Mouse (Mus musculus): ENCODE measurements around the gene Vps13a. TPM values are rescaled to one million over a fixed set of nuclear protein-coding genes. Genes with fewer than 3 reads are reported as not detected.
"Not testable (repeated sequence)": the region's sequence is repeated elsewhere in the genome, so short reads cannot be mapped to it uniquely, and the experiment has no call there.

Gene Vps13a
- polyA plus RNA-seq, 1 experiment from 2014 or later: 7.4 TPM

- H3K9ac ChIP-seq: no peak overlapping the region
- 73% methylated on average over 4 of the region's 4 CpGs for WGBS
- no peak for ATAC-seq (replicated peaks; ENCODE audit: insufficient number of reproducible peaks, insufficient read depth, low FRiP score, low read depth)
- H3K36me3 ChIP-seq: no peaks in the 10 kb centered on the region
- H3K4me3 ChIP-seq: no peak overlapping the region
- no peaks in the 10 kb centered on the region for H3K9me3 ChIP-seq (replicated peaks)
- no peak overlapping the region for H3K4me2 ChIP-seq
- H3K27me3 ChIP-seq: no peaks in the 10 kb centered on the region
- no peak overlapping the region for H3K27ac ChIP-seq
- H3K4me1 ChIP-seq (replicated peaks): no peaks in the 10 kb centered on the region
Measured at GRCm38 (mm10) chr19:16789930-16790329, 9.2 kb upstream of the Vps13a start.

DNA sequence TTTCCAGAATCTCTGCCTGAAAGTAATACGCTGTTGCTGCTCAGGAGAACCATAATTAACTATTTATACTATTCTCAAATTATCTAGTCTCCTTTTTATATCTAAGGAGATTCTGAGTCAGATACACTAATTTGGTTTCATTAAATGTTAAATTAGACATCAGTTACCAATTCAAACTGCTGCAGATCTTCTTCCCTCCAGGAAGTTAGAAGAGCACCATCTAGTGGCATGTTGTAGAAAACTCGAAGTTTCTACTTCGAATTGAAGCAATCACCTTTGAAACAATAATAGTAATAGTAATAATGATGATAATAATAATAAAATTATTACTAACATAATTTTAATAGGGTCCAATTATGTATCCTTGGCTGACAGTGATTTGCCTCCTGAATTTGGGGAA lies 4.1 kb upstream of the Vps13a start:
- no peaks in the 10 kb centered on the region for H3K36me3 ChIP-seq
- whole genome bisulfite sequencing: 21% methylated on average over 3 of the region's 3 CpGs
- no peak overlapping the region for H3K27ac ChIP-seq
- peaks cover 8% of the 10 kb centered on the region for H3K4me1 ChIP-seq (replicated peaks)
- no peak overlapping the region for H3K9ac ChIP-seq
- H3K9me3 ChIP-seq (replicated peaks): no peaks in the 10 kb centered on the region
- peaks cover 8% of the 10 kb centered on the region for H3K27me3 ChIP-seq
- H3K4me3 ChIP-seq: no peak overlapping the region
- H3K4me2 ChIP-seq: no peak overlapping the region
- ATAC-seq (replicated peaks; ENCODE audit: insufficient number of reproducible peaks, insufficient read depth, low FRiP score, low read depth): no peak

DNA sequence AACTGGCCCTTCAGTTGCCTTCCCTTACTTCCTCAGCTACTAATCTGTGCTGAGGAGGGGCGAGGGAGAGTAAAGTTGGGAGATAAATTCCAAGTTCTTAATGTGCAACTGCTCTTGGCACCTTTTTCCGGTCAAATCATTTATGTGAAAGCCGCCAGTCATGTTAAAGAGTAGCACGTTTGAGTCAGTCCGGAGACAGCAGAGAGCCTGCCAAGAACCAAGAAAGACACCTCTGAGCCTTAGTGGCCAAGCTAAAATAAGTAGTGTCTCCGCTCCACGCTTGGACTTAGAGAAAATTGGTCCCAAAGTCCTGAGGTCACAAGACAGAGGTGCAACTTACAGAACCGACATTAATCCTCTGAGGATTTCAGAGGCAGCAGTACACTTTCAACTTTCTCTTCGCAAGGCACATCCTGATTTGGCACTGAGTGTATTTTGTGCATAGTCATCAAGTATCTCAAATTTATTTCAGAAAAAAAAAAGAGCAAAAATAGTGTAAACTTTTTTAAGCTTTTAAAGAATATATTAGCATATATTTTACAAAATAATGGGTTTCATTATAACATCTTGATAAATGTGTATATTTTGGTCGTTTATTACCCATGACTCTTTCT lies 780 bp upstream of the Vps13a start:
- peaks cover 8% of the 10 kb centered on the region for H3K27me3 ChIP-seq
- peaks cover 14% of the 10 kb centered on the region for H3K4me1 ChIP-seq (replicated peaks)
- H3K9me3 ChIP-seq (replicated peaks): no peaks in the 10 kb centered on the region
- no peak for ATAC-seq (replicated peaks; ENCODE audit: insufficient number of reproducible peaks, insufficient read depth, low FRiP score, low read depth)
- peak overlapping the region; percentile 56 for H3K27ac ChIP-seq
- H3K36me3 ChIP-seq: no peaks in the 10 kb centered on the region
- H3K4me3 ChIP-seq: peak overlapping the region; percentile 83
- H3K4me2 ChIP-seq: peak overlapping the region; percentile 98
- H3K9ac ChIP-seq: peak overlapping the region; percentile 53
- WGBS: 12% methylated on average over 10 of the region's 10 CpGs

GRCm38 (mm10) chr19:16780251-16780783 lies 416 bp downstream of the Vps13a start:
- Histone ChIP-seq H3K4me2 (peak overlapping the region; percentile 98), H3K9me3 (replicated peaks) (no peaks in the 10 kb centered on the region), H3K27ac (peak overlapping the region; percentile 53), H3K36me3 (no peaks in the 10 kb centered on the region), H3K27me3 (peaks cover 8% of the 10 kb centered on the region), H3K9ac (peak overlapping the region; percentile 78), H3K4me1 (replicated peaks) (peaks cover 14% of the 10 kb centered on the region), H3K4me3 (peak overlapping the region; percentile 83)
- ATAC-seq (replicated peaks; ENCODE audit: insufficient number of reproducible peaks, insufficient read depth, low FRiP score, low read depth): peak; percentile 61
- 0% methylated on average over 55 of the region's 55 CpGs for WGBS

GRCm38 (mm10) chr19:16779786-16780185 lies 947 bp downstream of the Vps13a start:
- no peak for ATAC-seq (replicated peaks; ENCODE audit: insufficient number of reproducible peaks, insufficient read depth, low FRiP score, low read depth)
- 18% methylated on average over 8 of the region's 8 CpGs for WGBS
- no peaks in the 10 kb centered on the region for H3K9me3 ChIP-seq (replicated peaks)
- H3K4me3 ChIP-seq: peak overlapping the region; percentile 83
- no peaks in the 10 kb centered on the region for H3K36me3 ChIP-seq
- H3K4me2 ChIP-seq: peak overlapping the region; percentile 98
- H3K27ac ChIP-seq: no peak overlapping the region
- H3K27me3 ChIP-seq: peaks cover 8% of the 10 kb centered on the region
- peaks cover 14% of the 10 kb centered on the region for H3K4me1 ChIP-seq (replicated peaks)
- peak overlapping the region; percentile 78 for H3K9ac ChIP-seq

- WGBS: 79% methylated on average over 5 of the region's 5 CpGs
- peak overlapping the region; percentile 98 for H3K4me2 ChIP-seq
- peaks cover 8% of the 10 kb centered on the region for H3K27me3 ChIP-seq
- H3K9me3 ChIP-seq (replicated peaks): no peaks in the 10 kb centered on the region
- H3K4me3 ChIP-seq: peak overlapping the region; percentile 2; the same call in 1 of the 2 replicates
- peaks cover 14% of the 10 kb centered on the region for H3K4me1 ChIP-seq (replicated peaks)
- H3K27ac ChIP-seq: no peak overlapping the region
- ATAC-seq (replicated peaks; ENCODE audit: insufficient number of reproducible peaks, insufficient read depth, low FRiP score, low read depth): no peak
- no peak overlapping the region for H3K9ac ChIP-seq
- H3K36me3 ChIP-seq: no peaks in the 10 kb centered on the region
Measured at GRCm38 (mm10) chr19:16779281-16779680, 1.5 kb downstream of the Vps13a start.

DNA sequence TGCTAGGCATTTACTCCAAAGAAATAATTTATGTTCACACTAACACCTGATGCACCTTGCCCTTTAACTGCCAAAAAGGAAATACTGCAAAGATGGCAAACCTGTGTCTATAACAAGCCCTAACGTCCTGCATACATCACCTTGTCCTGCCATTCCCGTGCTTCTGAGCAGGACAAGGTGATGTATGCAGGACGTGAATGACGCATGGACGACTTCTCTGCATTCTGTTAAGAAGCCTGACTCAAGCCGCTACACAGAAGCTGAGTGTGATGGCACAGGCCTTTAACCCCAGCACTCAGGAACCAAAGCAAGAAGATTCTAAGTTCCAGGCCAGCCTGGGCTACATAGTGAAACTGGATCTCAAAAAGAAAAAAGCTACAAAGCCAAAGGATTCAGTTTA lies 2.2 kb downstream of the Vps13a start:
- no peak for ATAC-seq (replicated peaks; ENCODE audit: insufficient number of reproducible peaks, insufficient read depth, low FRiP score, low read depth)
- Histone ChIP-seq H3K27ac (no peak overlapping the region), H3K4me1 (replicated peaks) (peaks cover 14% of the 10 kb centered on the region), H3K36me3 (no peaks in the 10 kb centered on the region), H3K9me3 (replicated peaks) (no peaks in the 10 kb centered on the region), H3K4me2 (no peak overlapping the region), H3K4me3 (no peak overlapping the region), H3K9ac (no peak overlapping the region), H3K27me3 (peaks cover 8% of the 10 kb centered on the region)
- WGBS: 68% methylated on average over 6 of the region's 6 CpGs

DNA sequence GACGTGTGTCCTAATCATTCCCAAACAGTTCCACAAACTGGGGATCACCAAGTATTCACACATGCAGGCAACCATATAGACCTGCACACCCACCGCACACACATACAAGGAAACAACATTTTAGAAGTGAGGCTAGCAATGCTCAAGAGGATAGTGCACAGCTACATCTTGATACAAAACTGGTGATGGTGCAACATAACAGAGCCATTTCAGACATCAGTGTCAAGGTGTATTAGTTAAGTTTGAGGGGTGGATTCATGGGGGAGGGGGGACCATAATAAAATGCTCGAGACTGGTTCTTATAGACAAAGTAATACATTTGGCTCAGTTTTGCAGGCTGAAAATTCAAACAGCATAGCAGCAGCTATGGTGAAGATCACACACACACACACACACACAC lies 2.8 kb downstream of the Vps13a start:
- 66% methylated on average over 3 of the region's 3 CpGs for WGBS

GRCm38 (mm10) chr19:16777391-16777790 lies 3.3 kb downstream of the Vps13a start:
- not testable (repeated sequence) for H3K27me3 ChIP-seq; H3K9me3 ChIP-seq (replicated peaks); H3K36me3 ChIP-seq; H3K9ac ChIP-seq; ATAC-seq (replicated peaks; ENCODE audit: insufficient number of reproducible peaks, insufficient read depth, low FRiP score, low read depth); H3K4me2 ChIP-seq; H3K27ac ChIP-seq; H3K4me3 ChIP-seq
- peaks cover 14% of the 10 kb centered on the region for H3K4me1 ChIP-seq (replicated peaks)

More for the DNA sequence above, 2.8 kb downstream of the Vps13a start:
- Histone ChIP-seq H3K36me3 (no peaks in the 10 kb centered on the region), H3K27me3 (peaks cover 7% of the 10 kb centered on the region), H3K9me3 (replicated peaks) (no peaks in the 10 kb centered on the region), H3K27ac (no peak overlapping the region), H3K4me3 (no peak overlapping the region), H3K4me1 (replicated peaks) (peaks cover 14% of the 10 kb centered on the region), H3K9ac (no peak overlapping the region), H3K4me2 (no peak overlapping the region)
- no peak for ATAC-seq (replicated peaks; ENCODE audit: insufficient number of reproducible peaks, insufficient read depth, low FRiP score, low read depth)

GRCm38 (mm10) chr19:16773237-16774016 lies 7.3 kb downstream of the Vps13a start:
- H3K27me3 ChIP-seq: no peaks in the 10 kb centered on the region
- no peaks in the 10 kb centered on the region; the same call in 1 of the 2 replicates for H3K4me1 ChIP-seq (replicated peaks)
- no peak for ATAC-seq (replicated peaks; ENCODE audit: insufficient number of reproducible peaks, insufficient read depth, low FRiP score, low read depth)
- H3K9ac ChIP-seq: no peak overlapping the region
- no peaks in the 10 kb centered on the region for H3K36me3 ChIP-seq
- H3K4me2 ChIP-seq: peak overlapping the region; percentile 32
- H3K9me3 ChIP-seq (replicated peaks): no peaks in the 10 kb centered on the region
- H3K27ac ChIP-seq: no peak overlapping the region
- peak overlapping the region; percentile 14; the same call in 1 of the 2 replicates for H3K4me3 ChIP-seq
- whole genome bisulfite sequencing: 53% methylated on average over 11 of the region's 11 CpGs

DNA sequence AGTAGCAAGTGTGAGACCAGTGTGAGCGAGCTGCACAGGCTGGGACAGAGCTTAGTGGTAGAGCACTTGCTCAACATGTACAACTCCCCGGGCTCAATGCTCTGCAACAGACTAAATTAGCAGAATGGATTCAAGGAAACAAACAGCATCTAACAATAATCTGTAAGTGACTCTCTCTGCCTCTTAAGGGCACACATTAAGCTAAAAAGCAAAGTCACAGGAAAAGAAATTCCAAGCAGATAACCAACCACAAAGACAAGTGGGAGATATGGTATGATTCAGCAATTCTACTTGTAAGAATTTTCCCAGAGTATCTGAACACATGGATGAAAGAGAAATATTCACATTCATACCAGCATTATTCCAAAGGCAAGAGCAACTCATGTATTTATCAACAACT lies 13.3 kb downstream of the Vps13a start:
- no peak for ATAC-seq (replicated peaks; ENCODE audit: insufficient number of reproducible peaks, insufficient read depth, low FRiP score, low read depth)
- no peak overlapping the region for H3K4me3 ChIP-seq
- no peak overlapping the region for H3K4me2 ChIP-seq
- H3K9ac ChIP-seq: no peak overlapping the region
- H3K9me3 ChIP-seq (replicated peaks): no peaks in the 10 kb centered on the region
- H3K36me3 ChIP-seq: no peaks in the 10 kb centered on the region
- no peaks in the 10 kb centered on the region for H3K27me3 ChIP-seq
- WGBS: 79% methylated on average over 2 of the region's 2 CpGs
- H3K27ac ChIP-seq: no peak overlapping the region
- no peaks in the 10 kb centered on the region for H3K4me1 ChIP-seq (replicated peaks)
